Mouse (Mus musculus): ENCODE data around the gene Gpx4. TPM values are rescaled to one million over a fixed set of nuclear protein-coding genes. Genes with fewer than 3 reads are reported as not detected.

Gene Gpx4
- polyA plus RNA-seq, 1 experiment from 2014 or later, result 747 TPM

GRCm38 (mm10) chr10:80025463-80025862 lies 21.5 kb upstream of the Gpx4 start:
- peaks cover 7% of the 10 kb centered on the region for H3K36me3 ChIP-seq
- H3K27me3 ChIP-seq (ENCODE audit: low read depth, poor library complexity, severe bottlenecking), result peaks cover 8% of the 10 kb centered on the region
- DNase-seq (ENCODE audit: low spot score), result no peak
- peaks cover 15% of the 10 kb centered on the region; the same call in 1 of the 2 replicates for H3K4me1 ChIP-seq
- 78% methylated on average over 10 of the region's 10 CpGs for WGBS
- no peaks in the 10 kb centered on the region for H3K9me3 ChIP-seq (replicated peaks)
- H3K27ac ChIP-seq (replicated peaks), result no peak overlapping the region
- H3K4me3 ChIP-seq, result no peak overlapping the region

- peaks cover 3% of the 10 kb centered on the region; the same call in 1 of the 2 replicates for H3K27me3 ChIP-seq (ENCODE audit: low read depth, poor library complexity, severe bottlenecking)
- H3K36me3 ChIP-seq, result peaks cover 9% of the 10 kb centered on the region
- H3K4me1 ChIP-seq, result peaks cover 12% of the 10 kb centered on the region; the same call in 1 of the 2 replicates
- no peak overlapping the region for H3K4me3 ChIP-seq
- DNase-seq (ENCODE audit: low spot score), result no peak
- no peaks in the 10 kb centered on the region for H3K9me3 ChIP-seq (replicated peaks)
- WGBS, result 64% methylated on average over 12 of the region's 12 CpGs
- H3K27ac ChIP-seq (replicated peaks), result no peak overlapping the region
These were observed 21.1 kb upstream of the Gpx4 start for GRCm38 (mm10) chr10:80025889-80026288.

GRCm38 (mm10) chr10:80027681-80028520 lies 19.1 kb upstream of the Gpx4 start:
- no peaks in the 10 kb centered on the region for H3K27me3 ChIP-seq (ENCODE audit: low read depth, poor library complexity, severe bottlenecking)
- DNase-seq (ENCODE audit: low spot score), result no peak
- WGBS, result 73% methylated on average over 20 of the region's 20 CpGs
- H3K9me3 ChIP-seq (replicated peaks), result no peaks in the 10 kb centered on the region
- H3K27ac ChIP-seq (replicated peaks), result no peak overlapping the region
- H3K4me1 ChIP-seq, result peaks cover 12% of the 10 kb centered on the region; the same call in 1 of the 2 replicates
- H3K4me3 ChIP-seq, result no peak overlapping the region
- H3K36me3 ChIP-seq, result peaks cover 4% of the 10 kb centered on the region

GRCm38 (mm10) chr10:80028521-80028846 lies 18.5 kb upstream of the Gpx4 start:
- Histone ChIP-seq H3K4me3 (no peak overlapping the region), H3K27ac (replicated peaks) (no peak overlapping the region), H3K36me3 (peaks cover 2% of the 10 kb centered on the region; the same call in 1 of the 2 replicates), H3K4me1 (peaks cover 12% of the 10 kb centered on the region; the same call in 1 of the 2 replicates), H3K9me3 (replicated peaks) (no peaks in the 10 kb centered on the region), H3K27me3 (ENCODE audit: low read depth, poor library complexity, severe bottlenecking) (no peaks in the 10 kb centered on the region)
- 95% methylated on average over 13 of the region's 13 CpGs for WGBS
- no peak for DNase-seq (ENCODE audit: low spot score)

GRCm38 (mm10) chr10:80030191-80030590 lies 16.8 kb upstream of the Gpx4 start:
- 0 out of 2 replicates have a peak, but pooled peaks cover 13% of the 10 kb centered on the region for H3K4me1 ChIP-seq
- H3K27me3 ChIP-seq (ENCODE audit: low read depth, poor library complexity, severe bottlenecking), result no peaks in the 10 kb centered on the region
- peaks cover 11% of the 10 kb centered on the region for H3K36me3 ChIP-seq
- H3K9me3 ChIP-seq (replicated peaks), result no peaks in the 10 kb centered on the region
- H3K27ac ChIP-seq (replicated peaks), result no peak overlapping the region; the same call in 1 of the 2 replicates
- WGBS, result 90% methylated on average over 9 of the region's 9 CpGs
- no peak overlapping the region for H3K4me3 ChIP-seq
- no peak for DNase-seq (ENCODE audit: low spot score)

- Histone ChIP-seq H3K27me3 (ENCODE audit: low read depth, poor library complexity, severe bottlenecking) (no peaks in the 10 kb centered on the region), H3K36me3 (peaks cover 16% of the 10 kb centered on the region), H3K4me1 (0 out of 2 replicates have a peak, but pooled peaks cover 13% of the 10 kb centered on the region), H3K4me3 (no peak overlapping the region), H3K9me3 (replicated peaks) (no peaks in the 10 kb centered on the region), H3K27ac (replicated peaks) (no peak overlapping the region; the same call in 1 of the 2 replicates)
- WGBS, result 86% methylated on average over 17 of the region's 17 CpGs
- DNase-seq (ENCODE audit: low spot score), result no peak
These were observed 16.2 kb upstream of the Gpx4 start for GRCm38 (mm10) chr10:80030736-80031135.

GRCm38 (mm10) chr10:80032799-80033480 lies 14.0 kb upstream of the Gpx4 start:
- no peaks in the 10 kb centered on the region for H3K27me3 ChIP-seq (ENCODE audit: low read depth, poor library complexity, severe bottlenecking)
- no peak for DNase-seq (ENCODE audit: low spot score)
- H3K4me1 ChIP-seq, result peaks cover 11% of the 10 kb centered on the region
- peaks cover 38% of the 10 kb centered on the region for H3K36me3 ChIP-seq
- H3K4me3 ChIP-seq, result no peak overlapping the region
- WGBS, result 71% methylated on average over 5 of the region's 5 CpGs
- H3K27ac ChIP-seq (replicated peaks), result no peak overlapping the region; the same call in 1 of the 2 replicates
- H3K9me3 ChIP-seq (replicated peaks), result no peaks in the 10 kb centered on the region

GRCm38 (mm10) chr10:80033511-80034391 lies 13.2 kb upstream of the Gpx4 start:
- Histone ChIP-seq H3K9me3 (replicated peaks) (no peaks in the 10 kb centered on the region), H3K27me3 (ENCODE audit: low read depth, poor library complexity, severe bottlenecking) (no peaks in the 10 kb centered on the region), H3K4me1 (peaks cover 19% of the 10 kb centered on the region), H3K27ac (replicated peaks) (no peak overlapping the region), H3K4me3 (no peak overlapping the region), H3K36me3 (peaks cover 44% of the 10 kb centered on the region)
- WGBS, result 53% methylated on average over 9 of the region's 9 CpGs
- peak; percentile 36 for DNase-seq (ENCODE audit: low spot score)

- Histone ChIP-seq H3K27me3 (ENCODE audit: low read depth, poor library complexity, severe bottlenecking) (no peaks in the 10 kb centered on the region), H3K9me3 (replicated peaks) (no peaks in the 10 kb centered on the region), H3K27ac (replicated peaks) (0 out of 2 replicates have a peak overlapping the region, but pooled peaks have one; percentile 4), H3K4me1 (peaks cover 29% of the 10 kb centered on the region), H3K36me3 (peaks cover 44% of the 10 kb centered on the region), H3K4me3 (no peak overlapping the region)
- no peak for DNase-seq (ENCODE audit: low spot score)
- 87% methylated on average over 8 of the region's 8 CpGs for WGBS
These were observed 11.8 kb upstream of the Gpx4 start for GRCm38 (mm10) chr10:80035148-80035547.

- 94% methylated on average over 5 of the region's 5 CpGs for WGBS
- Histone ChIP-seq H3K27ac (replicated peaks) (no peak overlapping the region), H3K27me3 (ENCODE audit: low read depth, poor library complexity, severe bottlenecking) (no peaks in the 10 kb centered on the region)
These were observed 11.3 kb upstream of the Gpx4 start for GRCm38 (mm10) chr10:80035686-80036085.

GRCm38 (mm10) chr10:80036832-80037231 lies 10.1 kb upstream of the Gpx4 start:
- DNase-seq (ENCODE audit: low spot score), result no peak
- peaks cover 42% of the 10 kb centered on the region for H3K36me3 ChIP-seq
- H3K27me3 ChIP-seq (ENCODE audit: low read depth, poor library complexity, severe bottlenecking), result no peaks in the 10 kb centered on the region
- H3K4me1 ChIP-seq, result peaks cover 29% of the 10 kb centered on the region
- H3K27ac ChIP-seq (replicated peaks), result no peak overlapping the region
- H3K9me3 ChIP-seq (replicated peaks), result no peaks in the 10 kb centered on the region
- H3K4me3 ChIP-seq, result no peak overlapping the region
- 92% methylated on average over 13 of the region's 13 CpGs for WGBS

More at GRCm38 (mm10) chr10:80035686-80036085, 11.3 kb upstream of the Gpx4 start:
- Histone ChIP-seq H3K9me3 (replicated peaks) (no peaks in the 10 kb centered on the region), H3K36me3 (peaks cover 44% of the 10 kb centered on the region), H3K4me1 (peaks cover 29% of the 10 kb centered on the region), H3K4me3 (no peak overlapping the region)
- DNase-seq (ENCODE audit: low spot score), result no peak

GRCm38 (mm10) chr10:80039559-80039979 lies 7.4 kb upstream of the Gpx4 start, which contains the start of gene Polr2e:
Polr2e (minus strand) TSS chr10:80039795.
- peaks cover 30% of the 10 kb centered on the region for H3K4me1 ChIP-seq
- peaks cover 40% of the 10 kb centered on the region for H3K36me3 ChIP-seq
- peak; percentile 96 for DNase-seq (ENCODE audit: low spot score)
- peak within 1 kb of the TSS; percentile 78 for H3K27ac ChIP-seq (replicated peaks)
- no peaks in the 10 kb centered on the region for H3K9me3 ChIP-seq (replicated peaks)
- under 1% methylated on average over 40 of the region's 40 CpGs for WGBS
- H3K4me3 ChIP-seq, result peak within 1 kb of the TSS; percentile 70
- H3K27me3 ChIP-seq (ENCODE audit: low read depth, poor library complexity, severe bottlenecking), result no peaks in the 10 kb centered on the region

All from midbrain, embryonic 10.5 days (tissue).